Mouse (Mus musculus) midbrain, embryonic 15.5 days (tissue): Measurements from ENCODE around the gene Lama1. TPM values are rescaled to one million over a fixed set of nuclear protein-coding genes. Genes with fewer than 3 reads are reported as not detected.

ENCODE experiments used
- ATAC-seq: fragments of 200-750 bp; cut with Nextera tagmentation; replicated peaks from 2 replicates; pipeline ENCODE4 v1.8.0; 2017; ENCODE audit warnings: moderate TSS enrichment
- H3K27ac ChIP-seq: fragments of 300-500 bp; sonication (generic); 2 replicates; pipeline ENCODE4 v1.5.1; 2015; ENCODE audit warnings: mild to moderate bottlenecking, inconsistent platforms
- H3K27me3 ChIP-seq: fragments of 300-500 bp; sonication (generic); replicated peaks from 2 replicates; pipeline ENCODE4 v1.6.1; 2015; ENCODE audit warnings: inconsistent platforms
- H3K36me3 ChIP-seq: fragments of 300-500 bp; sonication (generic); replicated peaks from 2 replicates; pipeline ENCODE4 v1.6.1; 2015; ENCODE audit warnings: inconsistent platforms
- H3K4me1 ChIP-seq: fragments of 300-500 bp; sonication (generic); 2 replicates; pipeline ENCODE4 v1.6.1; 2015; ENCODE audit warnings: inconsistent platforms
- H3K4me2 ChIP-seq: fragments of 300-500 bp; sonication (generic); 2 replicates; pipeline ENCODE4 v1.6.1; 2015; ENCODE audit warnings: inconsistent platforms, mild to moderate bottlenecking, moderate library complexity
- H3K4me3 ChIP-seq: fragments of 300-500 bp; sonication (generic); 2 replicates; pipeline ENCODE4 v1.5.1; 2015; ENCODE audit warnings: mild to moderate bottlenecking, inconsistent platforms
- H3K9ac ChIP-seq: fragments of 300-500 bp; sonication (generic); 2 replicates; pipeline ENCODE4 v1.6.1; 2015; ENCODE audit warnings: mild to moderate bottlenecking, inconsistent platforms
- H3K9me3 ChIP-seq: fragments of 300-500 bp; sonication (generic); 2 replicates; pipeline ENCODE4 v1.6.1; 2016; ENCODE audit warnings: inconsistent platforms
- WGBS: fragments of 180-500 bp; shearing (Covaris S2); methylation state at CpG from one replicate; pipeline ENCODE4 v1.1.7; 2015; ENCODE audit warnings: mixed read lengths; 5-methylcytosine and 5-hydroxymethylcytosine counted together
- polyA plus RNA-seq: library from polyadenylated mRNA; unstranded; fragments of >200 nt; fragmentation: Nextera tagmentation; extraction: Ambion mirVana; gene quantifications from 2 replicates; pipeline ENCODE4 v1.2.1, GENCODE M21; 2015

The Lama1 gene
- polyA plus RNA-seq, 1 experiment from 2014 or later, result 6.5 TPM

DNA sequence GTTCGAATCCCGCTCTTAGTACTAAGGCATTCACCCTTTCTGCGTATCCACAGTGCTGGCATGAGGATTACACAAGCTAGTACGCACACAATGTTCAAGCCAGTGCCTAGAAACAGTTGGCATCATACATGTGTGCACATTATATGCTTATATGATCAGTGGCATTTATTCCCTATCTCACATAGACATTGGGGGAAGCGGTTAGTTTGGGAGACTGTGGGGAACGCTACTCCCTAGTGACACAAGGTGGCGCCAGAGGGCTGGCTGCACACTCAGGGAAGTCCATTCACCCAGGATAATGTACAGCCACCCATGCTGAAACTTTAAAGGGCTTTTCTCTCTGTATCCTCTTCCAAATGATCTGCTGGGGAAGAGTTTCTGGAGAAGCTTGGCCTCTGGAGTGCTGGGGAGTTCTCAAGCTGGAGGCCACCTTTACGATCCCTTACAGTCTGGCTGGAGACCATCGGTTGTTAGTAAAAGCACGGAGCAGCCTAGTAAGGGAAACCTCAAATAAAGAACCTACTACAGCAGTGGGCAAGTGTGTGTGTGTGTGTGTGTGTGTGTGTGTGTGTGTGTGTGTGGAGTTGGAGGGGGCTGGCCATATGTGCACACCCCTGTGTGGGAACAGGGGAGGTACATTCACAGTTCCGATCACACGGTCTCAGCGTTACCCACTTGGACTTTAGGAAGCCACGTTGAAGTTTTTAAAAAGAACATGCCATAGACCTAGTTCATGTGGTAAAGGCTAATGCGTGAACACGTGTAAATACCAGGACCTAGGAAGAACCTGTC is 164.9 kb downstream of the Lama1 start:
- no peak overlapping the region for H3K4me2 ChIP-seq
- no peaks in the 10 kb centered on the region for H3K4me1 ChIP-seq
- H3K27me3 ChIP-seq, result no peaks in the 10 kb centered on the region
- H3K27ac ChIP-seq, result no peak overlapping the region
- H3K36me3 ChIP-seq, result no peaks in the 10 kb centered on the region
- H3K9me3 ChIP-seq, result no peaks in the 10 kb centered on the region
- 79% methylated on average over 16 of the region's 16 CpGs for WGBS
- ATAC-seq, result peak; percentile 79
- no peak overlapping the region for H3K4me3 ChIP-seq
- no peak overlapping the region for H3K9ac ChIP-seq

GRCm38 (mm10) chr17:67864363-67864762 is 167.3 kb downstream of the Lama1 start:
- Histone ChIP-seq H3K27me3 (no peaks in the 10 kb centered on the region), H3K4me3 (no peak overlapping the region), H3K9ac (no peak overlapping the region), H3K27ac (no peak overlapping the region), H3K4me1 (no peaks in the 10 kb centered on the region), H3K4me2 (no peak overlapping the region), H3K9me3 (no peaks in the 10 kb centered on the region), H3K36me3 (no peaks in the 10 kb centered on the region)
- 93% methylated on average over 10 of the region's 10 CpGs for WGBS
- no peak for ATAC-seq

GRCm38 (mm10) chr17:67864912-67865311 is 167.9 kb downstream of the Lama1 start:
- no peak overlapping the region for H3K9ac ChIP-seq
- no peaks in the 10 kb centered on the region for H3K36me3 ChIP-seq
- no peak overlapping the region for H3K4me2 ChIP-seq
- H3K27me3 ChIP-seq, result no peaks in the 10 kb centered on the region
- no peaks in the 10 kb centered on the region for H3K4me1 ChIP-seq
- no peaks in the 10 kb centered on the region for H3K9me3 ChIP-seq
- no peak overlapping the region for H3K27ac ChIP-seq
- 88% methylated on average over 3 of the region's 3 CpGs for WGBS
- H3K4me3 ChIP-seq, result no peak overlapping the region
- no peak for ATAC-seq

DNA sequence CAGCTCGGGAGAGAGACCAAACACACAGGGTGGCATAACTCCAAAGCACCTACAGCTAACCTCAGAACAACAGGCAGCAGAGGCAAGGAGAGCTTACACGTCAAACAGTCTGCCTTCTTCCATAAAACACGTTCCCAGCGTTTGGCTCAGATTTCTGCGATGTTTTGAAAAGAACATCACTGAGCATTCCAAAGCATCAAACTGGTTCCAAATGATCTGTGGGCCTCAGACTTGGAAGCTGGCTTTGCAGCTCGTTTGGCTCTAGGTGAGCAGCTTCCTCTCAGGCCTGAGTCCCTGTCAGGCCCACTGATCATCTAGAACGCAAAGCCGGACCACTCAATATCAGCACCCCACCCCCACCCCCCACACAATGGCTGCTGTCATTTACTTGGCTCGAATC is 169.0 kb downstream of the Lama1 start:
- Histone ChIP-seq H3K9ac (no peak overlapping the region), H3K27me3 (no peaks in the 10 kb centered on the region), H3K27ac (no peak overlapping the region), H3K9me3 (no peaks in the 10 kb centered on the region), H3K4me2 (no peak overlapping the region), H3K36me3 (no peaks in the 10 kb centered on the region), H3K4me1 (no peaks in the 10 kb centered on the region), H3K4me3 (no peak overlapping the region)
- ATAC-seq, result no peak
- 74% methylated on average over 9 of the region's 9 CpGs for WGBS

DNA sequence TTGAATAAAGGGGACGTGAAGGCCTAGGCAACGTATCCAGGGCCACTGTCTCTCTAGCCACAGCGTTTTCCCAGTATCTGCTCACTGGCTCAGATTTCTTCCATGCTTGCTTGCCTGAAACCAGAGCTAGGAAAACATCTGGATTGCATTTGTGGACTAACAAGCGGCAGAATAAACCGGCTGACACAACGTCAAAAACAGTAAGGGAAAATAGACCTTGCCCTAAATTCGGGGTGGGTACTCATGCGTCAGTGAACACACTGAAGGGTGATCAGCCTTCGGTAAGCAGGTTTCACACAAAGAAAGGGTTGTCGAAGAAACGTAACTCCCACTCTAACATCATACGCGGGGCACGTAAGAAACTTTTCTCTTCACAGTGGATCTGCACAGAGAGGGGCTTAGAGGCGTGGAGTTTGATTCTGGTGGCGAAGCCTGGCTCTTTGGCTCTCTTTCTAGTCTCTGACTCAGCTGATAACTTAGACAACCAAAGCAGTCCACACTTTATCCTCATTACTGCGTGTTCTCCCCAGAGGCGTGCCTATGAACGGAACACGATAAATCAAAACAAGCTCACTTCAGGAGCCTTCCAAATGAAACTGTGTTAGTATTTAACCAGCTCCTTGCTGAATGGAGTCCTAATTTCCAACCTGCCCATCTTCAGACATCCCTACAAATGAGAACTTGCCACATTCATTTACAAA is 169.6 kb downstream of the Lama1 start:
- H3K4me1 ChIP-seq, result no peaks in the 10 kb centered on the region
- no peak overlapping the region for H3K9ac ChIP-seq
- 79% methylated on average over 20 of the region's 20 CpGs for WGBS
- H3K4me3 ChIP-seq, result no peak overlapping the region
- H3K9me3 ChIP-seq, result no peaks in the 10 kb centered on the region
- no peaks in the 10 kb centered on the region for H3K36me3 ChIP-seq
- H3K27ac ChIP-seq, result no peak overlapping the region
- no peak for ATAC-seq
- no peaks in the 10 kb centered on the region for H3K27me3 ChIP-seq
- H3K4me2 ChIP-seq, result no peak overlapping the region

DNA sequence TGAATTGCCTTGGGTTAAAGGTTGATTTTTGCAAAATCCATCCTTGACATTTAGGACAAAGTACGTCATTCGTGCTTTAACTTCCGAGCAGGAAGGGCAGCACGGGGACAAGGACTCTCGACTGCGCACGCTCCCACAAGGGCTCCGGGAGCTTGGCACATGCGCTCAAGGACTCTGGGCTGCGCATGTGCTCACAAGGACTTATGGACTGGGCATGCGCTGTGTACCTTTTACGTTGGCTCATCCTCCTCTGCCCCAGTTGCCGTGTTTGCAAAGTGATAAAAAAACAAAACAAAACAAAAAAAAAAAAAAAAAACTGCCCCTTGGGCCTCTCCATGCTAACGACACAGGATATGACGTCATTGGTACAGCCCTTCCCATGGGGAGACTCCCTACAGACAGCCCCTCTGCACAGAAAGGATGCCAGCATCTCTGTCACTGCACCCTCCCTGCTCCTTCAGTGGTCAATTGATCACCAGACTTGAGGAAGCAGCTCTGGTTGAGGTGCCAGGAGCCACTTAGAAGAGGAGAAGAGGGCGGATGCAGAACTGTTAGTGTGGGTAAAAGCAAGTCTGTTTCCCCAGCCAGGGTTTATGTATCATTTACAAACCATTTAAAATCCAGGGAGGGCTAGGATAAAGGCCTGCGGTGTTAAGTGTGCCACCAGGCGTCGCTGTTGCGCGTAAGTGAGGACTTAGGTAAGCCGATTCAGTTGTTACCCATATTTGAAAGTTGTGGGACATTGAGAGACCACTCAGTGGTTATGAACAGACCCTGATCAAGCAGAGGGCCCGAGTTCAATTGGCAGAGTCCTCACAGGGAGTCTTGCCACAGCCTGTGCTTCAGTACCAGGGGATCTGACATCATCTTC is 172.9 kb downstream of the Lama1 start:
- 70% methylated on average over 23 of the region's 23 CpGs for WGBS
- Histone ChIP-seq H3K27ac (no peak overlapping the region), H3K4me3 (no peak overlapping the region), H3K9ac (no peak overlapping the region), H3K4me1 (no peaks in the 10 kb centered on the region), H3K4me2 (no peak overlapping the region), H3K27me3 (no peaks in the 10 kb centered on the region), H3K36me3 (no peaks in the 10 kb centered on the region), H3K9me3 (no peaks in the 10 kb centered on the region)
- peak; percentile 83 for ATAC-seq

Other genes with a start within 250 kb of the Lama1 start
- gene Lrrc30, start 64.5 kb upstream of the Lama1 start, polyA plus RNA-seq, result not detected in 2 replicates